In genomic region chr15:81955414-81955813, GRCm38 (mm10) we compare ENCODE assay signal across 39 mouse cellular contexts. TPM values are rescaled to one million over a fixed set of nuclear protein-coding genes. Genes with fewer than 3 reads are reported as not detected.
"Had no signal": no experiment of that assay in that cellular context is flagged by ENCODE, and none has a peak within 500 bp of the region (broad histone marks: within the 10 kb centered on the region; RNA-seq: fewer than 3 reads in every experiment).

No protein-coding gene starts in this region.

- H3K4me2 ChIP-seq: heart, embryonic 12.5 days; hindbrain, embryonic 12.5 days; hindbrain, embryonic 14.5 days; intestine, embryonic 15.5 days; limb, embryonic 13.5 days; limb, embryonic 15.5 days; liver, embryonic 12.5 days had no signal

- H3K27ac ChIP-seq: gastrocnemius, adult 2 months; hindbrain, embryonic 10.5 days; hindbrain, embryonic 12.5 days; hindbrain, embryonic 14.5 days; intestine, embryonic 15.5 days; limb, embryonic 13.5 days; limb, embryonic 15.5 days; liver, embryonic 12.5 days; liver, embryonic 14.5 days had no signal

- ATAC-seq: hindbrain, embryonic 16.5 days; inflammation-experienced regulatory T-cells, adult 6 months; intestine, embryonic 15.5 days; intestine, postnatal 0 days; liver, embryonic 12.5 days had no signal

- H3K9ac ChIP-seq: heart, embryonic 12.5 days; hindbrain, embryonic 12.5 days; hindbrain, embryonic 14.5 days; intestine, embryonic 15.5 days; limb, embryonic 13.5 days; limb, embryonic 15.5 days; liver, embryonic 12.5 days; liver, embryonic 14.5 days had no signal

- H3K9me3 ChIP-seq: heart, embryonic 12.5 days; hindbrain, embryonic 10.5 days; hindbrain, embryonic 12.5 days; intestine, embryonic 15.5 days; limb, embryonic 13.5 days; limb, embryonic 15.5 days; liver, embryonic 12.5 days had no signal

- H3K4me1 ChIP-seq: heart, embryonic 12.5 days; hindbrain, embryonic 12.5 days had no signal

- H3K27me3 ChIP-seq: heart, embryonic 12.5 days; hindbrain, embryonic 12.5 days; intestine, embryonic 15.5 days; limb, embryonic 13.5 days; limb, embryonic 15.5 days; liver, embryonic 12.5 days had no signal

- H3K4me3 ChIP-seq: gastrocnemius, adult 2 months; heart, embryonic 12.5 days; hindbrain, embryonic 10.5 days; hindbrain, embryonic 12.5 days; intestine, embryonic 15.5 days; layer of hippocampus, adult 2 months; limb, embryonic 13.5 days; limb, embryonic 15.5 days; liver, embryonic 12.5 days had no signal

- DNase-seq: gastrocnemius, adult 2 months; gastrocnemius, postnatal 10 days; gastrocnemius, postnatal 25 days; heart, adult 18-20 months; heart, postnatal 10 days; heart, postnatal 4 days; kidney, adult 18-20 months; kidney, adult 8-10 months; kidney, postnatal 14 days; kidney, postnatal 36 days; left cerebral cortex, postnatal 4 days had no signal

RNA-seq across cellular contexts. Expression of gene Csdc2, which starts 18.9 kb away (rescaled TPM):
- total RNA-seq: granulocyte monocyte progenitor cell, adult 5-6 weeks had no signal
- polyA plus RNA-seq: inflammation-experienced regulatory T-cells, adult 6 months had no signal

RNA-seq across cellular contexts. Expression of gene 1700029P11Rik, which starts 24.9 kb away (rescaled TPM):
- total RNA-seq: gastrocnemius, adult 2 months; gastrocnemius, postnatal 10 days; gastrocnemius, postnatal 25 days; gastrocnemius, postnatal 4 days; granulocyte monocyte progenitor cell, adult 5-6 weeks; heart, adult 18-20 months; heart, postnatal 10 days; heart, postnatal 25 days; heart, postnatal 4 days; layer of hippocampus, adult 2 months; layer of hippocampus, postnatal 10 days; layer of hippocampus, postnatal 25 days; left cerebral cortex, adult 8-10 months; left cerebral cortex, postnatal 10 days; left cerebral cortex, postnatal 25 days; left cerebral cortex, postnatal 4 days; liver, adult 2 months had no signal
- polyA plus RNA-seq: heart, embryonic 12.5 days; heart, embryonic 14.5 days; heart, embryonic 16.5 days; hindbrain, embryonic 10.5 days; hindbrain, embryonic 12.5 days; hindbrain, embryonic 14.5 days; hindbrain, embryonic 16.5 days; inflammation-experienced regulatory T-cells, adult 6 months; intestine, embryonic 15.5 days; intestine, postnatal 0 days; kidney, embryonic 14.5 days; kidney, embryonic 16.5 days; limb, embryonic 11.5 days; limb, embryonic 13.5 days; limb, embryonic 15.5 days; liver, adult 2 months; liver, embryonic 12.5 days; liver, embryonic 14.5 days; liver, embryonic 16.5 days had no signal
